Mouse (Mus musculus) intestine, embryonic 16.5 days (tissue): ENCODE measurements around the gene Nthl1. TPM values are rescaled to one million over a fixed set of nuclear protein-coding genes. Genes with fewer than 3 reads are reported as not detected.

Source experiments
- microRNA-seq: library from miRNA; unstranded; fragments of <30 nt; microRNA quantifications from one replicate; pipeline ENCODE4, GENCODE M21; 2016
- polyA plus RNA-seq: library from polyadenylated mRNA; unstranded; fragments of >200 nt; fragmentation: Nextera tagmentation; extraction: Ambion mirVana; gene quantifications from 2 replicates; pipeline ENCODE4 v1.2.1, GENCODE M21; 2015

Gene Nthl1
- polyA plus RNA-seq, 1 experiment from 2014 or later, result 18.1 TPM

Small RNA genes lying within 50 kb of the gene (microRNA-seq; reads per million reads assigned to microRNA genes)
- not detected for gene Gm24589

Other genes with a start within 250 kb of the Nthl1 start
- gene Rnps1, start 218.1 kb upstream of the Nthl1 start, polyA plus RNA-seq, result 233 and 248 TPM in 2 replicates
- gene Eci1, start 206.0 kb upstream of the Nthl1 start, polyA plus RNA-seq, result 159 and 161 TPM in 2 replicates
- gene Dnase1l2, start 189.6 kb upstream of the Nthl1 start, polyA plus RNA-seq, result 1.5 and 1.8 TPM in 2 replicates
- gene E4f1, start 162.4 kb upstream of the Nthl1 start, polyA plus RNA-seq, result 26.1 and 27.1 TPM in 2 replicates
- gene Pgp, start 162.3 kb upstream of the Nthl1 start, polyA plus RNA-seq, result 83.8 and 87.1 TPM in 2 replicates
- 0.34 and 0.40 TPM in 2 replicates for gene Bricd5, start 158.8 kb upstream of the Nthl1 start, polyA plus RNA-seq
- gene Mlst8, start 153.6 kb upstream of the Nthl1 start, polyA plus RNA-seq, result 25.1 and 26.0 TPM in 2 replicates
- gene Caskin1, start 144.1 kb upstream of the Nthl1 start, polyA plus RNA-seq, result 1.1 and 1.4 TPM in 2 replicates
- gene Traf7, start 104.7 kb upstream of the Nthl1 start, polyA plus RNA-seq, result 81.9 and 87.6 TPM in 2 replicates
- gene Rab26, start 98.5 kb upstream of the Nthl1 start, polyA plus RNA-seq, result 5.2 and 6.6 TPM in 2 replicates
- gene Pkd1, start 82.8 kb upstream of the Nthl1 start, polyA plus RNA-seq, result 12.2 and 13.5 TPM in 2 replicates
- gene Tsc2, start 50 bp upstream of the Nthl1 start, polyA plus RNA-seq, result 38.5 and 41.8 TPM in 2 replicates
- 37.5 and 38.6 TPM in 2 replicates for gene Slc9a3r2, start 17.6 kb downstream of the Nthl1 start, polyA plus RNA-seq
- 0.29 TPM in 1 of 2 replicates, not detected in the other for gene Npw, start 25.8 kb downstream of the Nthl1 start, polyA plus RNA-seq
- gene Zfp598, start 37.0 kb downstream of the Nthl1 start, polyA plus RNA-seq, result 11.0 and 15.4 TPM in 2 replicates
- gene Syngr3, start 57.3 kb downstream of the Nthl1 start, polyA plus RNA-seq, result 6.0 and 6.9 TPM in 2 replicates
- 47.3 and 48.5 TPM in 2 replicates for gene Gfer, start 63.5 kb downstream of the Nthl1 start, polyA plus RNA-seq
- gene Noxo1, start 63.6 kb downstream of the Nthl1 start, polyA plus RNA-seq, result 17.7 and 19.0 TPM in 2 replicates
- gene Tbl3, start 75.0 kb downstream of the Nthl1 start, polyA plus RNA-seq, result 63.5 and 68.4 TPM in 2 replicates
- gene Rnf151, start 85.4 kb downstream of the Nthl1 start, polyA plus RNA-seq, result 0.15 TPM in 1 of 2 replicates, not detected in the other
- 1,425 and 1,515 TPM in 2 replicates for gene Rps2, start 85.4 kb downstream of the Nthl1 start, polyA plus RNA-seq
- gene Ndufb10, start 91.8 kb downstream of the Nthl1 start, polyA plus RNA-seq, result 376 and 382 TPM in 2 replicates
- gene Rpl3l, start 95.1 kb downstream of the Nthl1 start, polyA plus RNA-seq, result not detected in 2 replicates
- 28.8 and 32.8 TPM in 2 replicates for gene Msrb1, start 104.0 kb downstream of the Nthl1 start, polyA plus RNA-seq
- gene Hs3st6, start 120.3 kb downstream of the Nthl1 start, polyA plus RNA-seq, result 0.28 and 0.39 TPM in 2 replicates
- not detected in 2 replicates for gene Meiob, start 171.6 kb downstream of the Nthl1 start, polyA plus RNA-seq
- 86.5 and 95.5 TPM in 2 replicates for gene Hagh, start 207.5 kb downstream of the Nthl1 start, polyA plus RNA-seq
- gene Fahd1, start 217.7 kb downstream of the Nthl1 start, polyA plus RNA-seq, result 115 and 132 TPM in 2 replicates
- 6.2 and 7.4 TPM in 2 replicates for gene Igfals, start 233.3 kb downstream of the Nthl1 start, polyA plus RNA-seq